Mouse (Mus musculus) ES-Bruce4 (cell line): ENCODE results near the gene Spata13. TPM values are rescaled to one million over a fixed set of nuclear protein-coding genes. Genes with fewer than 3 reads are reported as not detected.

Source experiments
- H3K27ac ChIP-seq: 2 replicates; pipeline ENCODE4 v1.5.1; 2012; ENCODE audit warnings: low read length, inconsistent platforms; ENCODE audit not compliant: insufficient read depth
- H3K27me3 ChIP-seq: 2 replicates; pipeline ENCODE4 v1.6.1; 2012; ENCODE audit warnings: mild to moderate bottlenecking, low read length, inconsistent platforms; ENCODE audit not compliant: control insufficient read depth, poor library complexity, insufficient read depth, severe bottlenecking
- H3K36me3 ChIP-seq: 2 replicates; pipeline ENCODE4 v1.6.1; 2012; ENCODE audit warnings: inconsistent platforms, mild to moderate bottlenecking, low read length, moderate library complexity; ENCODE audit not compliant: control insufficient read depth, poor library complexity, insufficient read depth, severe bottlenecking
- H3K4me1 ChIP-seq: one replicate; pipeline ENCODE4 v1.8.1; 2011; ENCODE audit warnings: low read length; ENCODE audit not compliant: control insufficient read depth, insufficient read depth
- H3K4me3 ChIP-seq: 2 replicates; pipeline ENCODE4 v1.5.1; 2011; ENCODE audit warnings: low read depth, mild to moderate bottlenecking, low read length
- H3K9ac ChIP-seq: 2 replicates; pipeline ENCODE4 v1.6.1; 2012; ENCODE audit warnings: low read depth, mild to moderate bottlenecking, inconsistent platforms; ENCODE audit not compliant: poor library complexity, severe bottlenecking
- H3K9me3 ChIP-seq: replicated peaks from 2 replicates; pipeline ENCODE4 v1.6.1; 2012; ENCODE audit warnings: mild to moderate bottlenecking, low read length, inconsistent platforms; ENCODE audit not compliant: control insufficient read depth, poor library complexity, insufficient read depth, severe bottlenecking
- CTCF ChIP-seq: IDR thresholded peaks from one replicate; pipeline ENCODE4 v1.8.1; 2011; ENCODE audit warnings: low read depth, low read length
- EP300 ChIP-seq: IDR thresholded peaks from 2 replicates; pipeline ENCODE4 v1.6.1; 2011; ENCODE audit warnings: low read depth, low read length; ENCODE audit not compliant: insufficient read depth
- POLR2A ChIP-seq: IDR thresholded peaks from one replicate; pipeline ENCODE4 v1.8.1; 2011; ENCODE audit warnings: low read length; ENCODE audit not compliant: insufficient read depth
- polyA plus RNA-seq: library from polyadenylated mRNA; stranded (reverse); fragments of >200 nt; gene quantifications from 2 replicates; pipeline ENCODE4 v1.2.4, GENCODE M21; 2011; ENCODE audit warnings: low read depth; ENCODE audit not compliant: missing spikeins, insufficient read depth, insufficient read length

The Spata13 gene
- polyA plus RNA-seq, 1 experiment: 38.5 TPM

GRCm38 (mm10) chr14:60746141-60746540 is 112.3 kb downstream of the Spata13 start:
- Histone ChIP-seq H3K27me3 (no peaks in the 10 kb centered on the region), H3K4me1 (no peaks in the 10 kb centered on the region), H3K36me3 (peaks cover 3% of the 10 kb centered on the region; the same call in 1 of the 2 replicates), H3K9me3 (no peaks in the 10 kb centered on the region), H3K27ac (no peak overlapping the region), H3K9ac (no peak overlapping the region), H3K4me3 (no peak overlapping the region)
- TF ChIP-seq CTCF (no peak), EP300 (no peak), POLR2A (no peak)

DNA sequence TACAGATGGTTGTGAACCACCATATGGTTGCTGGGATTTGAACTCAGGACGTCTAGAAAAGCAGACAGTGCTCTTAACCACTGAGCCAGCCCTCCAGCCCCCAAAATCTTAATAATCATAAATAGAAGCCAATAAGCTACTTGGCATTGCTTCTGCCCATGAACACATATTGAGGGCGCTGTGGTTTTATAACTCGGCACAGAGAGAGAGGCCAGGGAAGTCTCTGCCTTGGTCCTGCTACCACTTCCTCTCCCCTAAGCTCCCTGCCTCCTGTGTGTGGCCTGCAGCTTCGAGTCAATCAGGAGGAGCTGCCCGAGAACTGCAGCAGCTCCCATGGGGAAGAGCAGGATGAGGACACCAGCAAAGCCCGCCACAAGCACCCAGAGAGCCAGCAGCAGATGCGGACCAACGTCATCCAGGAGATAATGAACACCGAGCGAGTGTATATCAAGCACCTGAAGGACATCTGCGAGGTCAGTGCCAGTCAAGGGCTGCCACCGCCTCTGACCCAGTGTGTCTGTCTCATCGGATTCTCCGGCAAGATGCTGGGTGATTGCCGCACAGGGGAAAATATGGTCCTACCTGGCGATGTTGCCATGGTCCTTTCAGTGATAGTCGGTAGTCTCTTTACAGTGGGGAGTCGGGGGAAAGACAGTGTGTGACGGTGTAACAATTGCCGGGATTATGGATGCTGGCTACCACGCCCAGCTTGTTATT is 113.5 kb downstream of the Spata13 start:
- Histone ChIP-seq H3K9ac (no peak overlapping the region), H3K36me3 (peaks cover 3% of the 10 kb centered on the region; the same call in 1 of the 2 replicates), H3K27me3 (no peaks in the 10 kb centered on the region), H3K4me1 (no peaks in the 10 kb centered on the region), H3K9me3 (no peaks in the 10 kb centered on the region), H3K4me3 (no peak overlapping the region), H3K27ac (no peak overlapping the region)
- no peak for TF ChIP-seq CTCF
- no peak for TF ChIP-seq EP300
- no peak for TF ChIP-seq POLR2A

GRCm38 (mm10) chr14:60749880-60750279 is 116.1 kb downstream of the Spata13 start:
- TF ChIP-seq CTCF: no peak
- no peak for TF ChIP-seq POLR2A
- no peak for TF ChIP-seq EP300
- H3K4me3 ChIP-seq: no peak overlapping the region
- H3K27me3 ChIP-seq: no peaks in the 10 kb centered on the region
- no peaks in the 10 kb centered on the region for H3K9me3 ChIP-seq
- peaks cover 9% of the 10 kb centered on the region; the same call in 1 of the 2 replicates for H3K36me3 ChIP-seq
- H3K27ac ChIP-seq: no peak overlapping the region
- no peak overlapping the region for H3K9ac ChIP-seq
- H3K4me1 ChIP-seq: no peaks in the 10 kb centered on the region

- H3K36me3 ChIP-seq: peaks cover 11% of the 10 kb centered on the region
- no peak for TF ChIP-seq EP300
- H3K4me1 ChIP-seq: no peaks in the 10 kb centered on the region
- H3K9ac ChIP-seq: no peak overlapping the region
- H3K27me3 ChIP-seq: no peaks in the 10 kb centered on the region
- H3K9me3 ChIP-seq: no peaks in the 10 kb centered on the region
- no peak overlapping the region for H3K4me3 ChIP-seq
- no peak overlapping the region for H3K27ac ChIP-seq
These were observed 117.8 kb downstream of the Spata13 start for GRCm38 (mm10) chr14:60751581-60751980.

DNA sequence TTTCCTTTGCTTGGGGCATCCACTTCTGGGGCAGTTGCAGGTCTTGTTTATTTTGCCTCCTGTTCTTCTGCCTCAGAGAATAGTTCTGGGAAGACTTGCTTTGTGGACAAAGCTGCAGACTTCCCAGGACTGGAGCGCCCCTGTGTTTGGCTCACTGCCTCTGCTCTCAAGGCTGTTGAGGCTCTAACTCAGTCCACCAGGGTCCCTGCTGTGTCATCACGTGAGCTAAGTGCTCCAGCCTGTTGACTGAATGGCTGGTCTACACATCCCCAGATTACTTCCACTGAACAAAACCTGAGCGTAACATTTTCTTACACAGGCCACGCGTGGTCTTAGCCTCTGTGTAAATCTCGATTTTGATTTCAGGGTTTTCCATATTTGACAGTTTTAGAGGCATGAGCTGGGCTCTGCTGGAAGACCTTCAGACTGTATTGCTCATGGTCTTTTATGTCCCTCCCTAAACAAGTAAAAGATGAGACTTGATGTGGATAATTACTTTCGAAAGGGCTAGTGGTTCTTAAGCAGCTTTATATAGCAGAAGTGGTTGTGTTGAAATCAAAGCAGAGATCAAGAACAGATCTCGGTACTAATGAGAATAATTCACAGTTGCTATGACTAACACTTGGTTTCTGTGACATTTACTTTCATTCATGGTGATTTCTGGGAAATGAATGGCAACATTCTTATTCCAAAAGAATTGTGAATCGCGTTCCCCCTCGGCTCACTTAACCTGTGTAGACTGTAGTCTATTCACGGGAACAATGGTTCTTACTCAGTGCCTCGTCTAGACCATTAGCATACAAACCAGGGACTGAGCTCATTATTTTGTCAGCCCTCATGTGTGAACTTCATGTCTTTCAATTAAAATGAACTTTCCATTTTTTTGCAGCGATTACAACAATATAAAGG is 119.3 kb downstream of the Spata13 start:
- Histone ChIP-seq H3K9ac (no peak overlapping the region), H3K27me3 (no peaks in the 10 kb centered on the region), H3K4me1 (no peaks in the 10 kb centered on the region), H3K36me3 (peaks cover 8% of the 10 kb centered on the region), H3K9me3 (no peaks in the 10 kb centered on the region), H3K4me3 (no peak overlapping the region), H3K27ac (no peak overlapping the region)
- TF ChIP-seq POLR2A (no peak), CTCF (no peak), EP300 (no peak)

DNA sequence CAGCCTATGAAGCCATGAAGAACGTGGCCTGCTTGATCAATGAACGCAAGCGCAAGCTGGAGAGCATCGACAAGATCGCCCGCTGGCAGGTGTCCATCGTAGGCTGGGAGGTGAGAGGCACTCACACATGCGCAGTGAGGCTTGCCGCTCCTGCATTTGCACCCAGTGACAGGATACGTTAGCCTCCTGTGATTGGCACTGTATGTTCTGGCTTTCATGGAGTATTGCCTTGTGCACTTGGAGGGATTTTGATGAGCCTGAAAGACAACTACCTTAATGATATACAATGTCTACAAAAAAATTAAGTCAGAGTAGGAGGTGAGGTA is 120.0 kb downstream of the Spata13 start:
- Histone ChIP-seq H3K9ac (no peak overlapping the region), H3K27me3 (no peaks in the 10 kb centered on the region), H3K9me3 (peaks cover 2% of the 10 kb centered on the region; the same call in 1 of the 2 replicates), H3K4me3 (no peak overlapping the region), H3K27ac (no peak overlapping the region), H3K36me3 (peaks cover 8% of the 10 kb centered on the region), H3K4me1 (no peaks in the 10 kb centered on the region)
- TF ChIP-seq EP300: no peak
- TF ChIP-seq POLR2A: no peak
- TF ChIP-seq CTCF: no peak
